Mouse (Mus musculus) bone marrow macrophage, adult 2 months (primary cell): ENCODE results near the gene Numa1. TPM values are rescaled to one million over a fixed set of nuclear protein-coding genes. Genes with fewer than 3 reads are reported as not detected.
"Not testable (repeated sequence)": the region's sequence is repeated elsewhere in the genome, so short reads cannot be mapped to it uniquely, and the experiment has no call there.

Experiments
- H3K27ac ChIP-seq: 2 replicates; pipeline ENCODE4 v1.5.1; 2012; ENCODE audit warnings: low read depth, low read length; ENCODE audit not compliant: insufficient read depth
- H3K4me1 ChIP-seq: 2 replicates; pipeline ENCODE4 v1.6.1; 2012; ENCODE audit warnings: low read length; ENCODE audit not compliant: control insufficient read depth, insufficient read depth
- H3K4me3 ChIP-seq: 2 replicates; pipeline ENCODE4 v1.5.1; 2012; ENCODE audit warnings: mild to moderate bottlenecking, low read length, moderate library complexity; ENCODE audit not compliant: insufficient read depth
- CTCF ChIP-seq: IDR thresholded peaks from 2 replicates; pipeline ENCODE4 v1.5.1; 2012; ENCODE audit warnings: low read depth, mild to moderate bottlenecking, low read length, moderate library complexity
- POLR2A ChIP-seq: IDR thresholded peaks from 2 replicates; pipeline ENCODE4 v1.6.1; 2012; ENCODE audit warnings: mild to moderate bottlenecking, low read depth, low read length, borderline replicate concordance
- polyA plus RNA-seq: library from polyadenylated mRNA; stranded (reverse); fragments of >200 nt; gene quantifications from 2 replicates; pipeline ENCODE4 v1.2.4, GENCODE M21; 2012; ENCODE audit not compliant: missing spikeins, insufficient read depth, insufficient read length

Numa1 gene
- polyA plus RNA-seq, 1 experiment, result 145 TPM

- Histone ChIP-seq H3K4me1 (peaks cover 36% of the 10 kb centered on the region), H3K4me3 (peak within 1 kb of the TSS; percentile 65), H3K27ac (peak within 1 kb of the TSS; percentile 96)
- no peak for TF ChIP-seq CTCF
- no peak for TF ChIP-seq POLR2A
These were observed 28.2 kb upstream of the Numa1 start, which contains the start of gene Lamtor1 for GRCm38 (mm10) chr7:101905561-101906286. TSS of gene Lamtor1 (plus strand) at chr7:101905904.

GRCm38 (mm10) chr7:101906287-101906681 lies 27.6 kb upstream of the Numa1 start, which contains the start of gene Tomt:
TSS of gene Tomt (minus strand) at chr7:101906359.
- TF ChIP-seq POLR2A, result no peak
- no peak for TF ChIP-seq CTCF
- peak within 1 kb of the TSS; percentile 65 for H3K4me3 ChIP-seq
- peaks cover 31% of the 10 kb centered on the region for H3K4me1 ChIP-seq
- H3K27ac ChIP-seq, result peak within 1 kb of the TSS; percentile 96

DNA sequence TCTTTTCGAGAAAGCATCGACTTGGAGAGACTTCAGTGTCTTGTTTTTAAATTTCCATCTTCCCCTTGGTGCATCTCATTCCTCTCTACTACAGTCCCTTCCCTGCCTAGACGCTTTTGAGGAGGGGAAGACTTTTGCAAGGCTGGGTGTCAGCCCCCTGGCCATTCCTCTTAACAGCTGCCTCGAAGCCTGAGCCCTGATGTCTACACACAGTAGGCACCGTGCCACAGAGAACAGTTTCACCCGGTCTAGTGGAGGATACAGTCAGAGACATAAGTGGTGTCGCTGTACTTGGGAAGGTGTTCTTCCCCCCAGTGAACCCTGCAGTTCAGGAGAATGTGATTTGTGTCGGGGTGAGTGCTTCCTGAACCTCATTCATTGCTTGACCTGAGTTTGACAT lies 27.2 kb upstream of the Numa1 start:
- H3K27ac ChIP-seq, result peak overlapping the region; percentile 96
- TF ChIP-seq CTCF, result no peak
- no peak for TF ChIP-seq POLR2A
- peaks cover 27% of the 10 kb centered on the region for H3K4me1 ChIP-seq
- peak overlapping the region; percentile 65 for H3K4me3 ChIP-seq

DNA sequence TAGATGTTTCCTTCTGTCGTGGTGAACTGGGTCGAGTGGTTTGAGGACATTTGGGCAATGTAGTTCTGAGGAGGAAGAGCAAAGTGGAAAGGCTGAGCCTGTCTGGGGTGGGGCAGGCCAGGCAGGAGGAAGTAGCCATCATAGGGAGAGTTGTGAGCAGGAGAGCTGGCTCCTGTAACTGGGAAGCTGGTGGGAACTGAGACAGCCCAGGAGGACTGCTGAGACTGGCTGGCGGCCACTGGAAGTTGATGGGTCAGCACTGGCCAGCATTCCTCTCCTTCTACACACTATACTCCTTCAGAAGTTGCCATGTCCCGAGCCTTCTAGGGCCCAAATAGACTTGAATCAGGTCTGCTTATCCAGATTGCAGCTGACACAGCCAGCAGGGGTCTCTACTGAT lies 25.5 kb upstream of the Numa1 start:
- Histone ChIP-seq H3K27ac (peak overlapping the region; percentile 96), H3K4me3 (peak overlapping the region; percentile 65), H3K4me1 (peaks cover 24% of the 10 kb centered on the region)
- TF ChIP-seq CTCF (no peak), POLR2A (no peak)

DNA sequence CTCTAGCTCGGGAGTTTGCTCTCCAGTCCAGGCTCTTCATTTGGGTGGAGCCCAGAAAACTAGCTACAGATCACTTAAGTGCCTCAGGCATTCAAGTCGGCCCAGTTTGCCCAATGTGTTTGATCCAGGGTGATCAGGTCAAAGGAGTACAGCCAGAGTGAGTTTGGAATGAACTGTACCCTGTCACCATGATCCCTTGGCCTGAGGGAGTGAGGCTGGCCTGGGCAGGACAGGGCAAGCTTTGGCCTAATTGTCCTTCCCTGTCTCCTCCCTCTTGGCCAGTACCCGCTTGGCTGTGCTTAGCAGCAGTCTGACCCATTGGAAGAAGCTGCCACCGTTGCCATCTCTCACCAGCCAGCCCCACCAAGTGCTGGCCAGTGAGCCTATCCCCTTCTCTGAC lies 23.8 kb upstream of the Numa1 start:
- Histone ChIP-seq H3K4me1 (peaks cover 18% of the 10 kb centered on the region), H3K27ac (no peak overlapping the region), H3K4me3 (no peak overlapping the region)
- TF ChIP-seq POLR2A, result no peak
- no peak for TF ChIP-seq CTCF

DNA sequence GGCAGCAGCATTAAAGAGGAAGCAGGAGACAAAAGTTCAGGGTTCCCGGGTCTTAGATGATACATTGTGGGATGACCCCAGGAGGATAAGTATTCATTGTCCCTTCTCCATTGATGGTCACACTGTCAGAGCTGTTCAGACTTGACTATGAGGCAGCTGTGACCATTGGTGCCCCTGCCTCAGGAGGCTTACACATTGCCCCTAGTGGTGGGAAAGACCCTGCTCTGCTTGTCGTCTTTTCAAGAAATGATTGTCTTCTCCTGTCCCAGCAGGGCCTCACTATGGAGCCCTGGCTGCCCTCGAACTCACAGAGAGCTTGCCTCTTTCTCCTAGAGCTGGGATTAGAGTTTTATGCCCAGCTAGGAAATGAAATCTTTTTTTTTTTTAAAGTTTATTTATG lies 21.9 kb upstream of the Numa1 start:
- Histone ChIP-seq H3K4me3 (no peak overlapping the region), H3K4me1 (peaks cover 14% of the 10 kb centered on the region), H3K27ac (no peak overlapping the region)
- TF ChIP-seq POLR2A (no peak), CTCF (no peak)

DNA sequence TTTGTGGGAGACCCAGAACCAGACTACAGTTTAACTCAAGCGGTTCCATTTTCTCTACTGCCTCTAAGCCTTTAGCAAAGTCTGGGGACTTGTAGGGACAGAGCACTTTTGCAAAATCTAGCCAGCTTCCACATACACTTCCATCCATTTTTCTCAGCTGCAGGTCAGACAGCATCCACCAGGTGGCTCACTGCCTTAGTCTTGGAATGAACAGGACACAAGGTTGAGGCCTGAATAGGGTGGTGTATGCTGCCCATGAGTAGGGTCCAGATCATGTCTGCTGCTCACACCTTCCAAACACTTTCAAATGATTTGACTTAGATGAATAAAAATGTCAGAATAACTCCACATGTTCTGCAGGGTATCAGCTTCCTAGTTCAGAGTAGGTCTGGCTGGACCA lies 15.8 kb upstream of the Numa1 start:
- Histone ChIP-seq H3K4me1 (no peaks in the 10 kb centered on the region), H3K27ac (no peak overlapping the region), H3K4me3 (no peak overlapping the region)
- TF ChIP-seq CTCF, result peak; percentile 63
- no peak for TF ChIP-seq POLR2A

GRCm38 (mm10) chr7:101925892-101926291 lies 8.0 kb upstream of the Numa1 start:
- not testable (repeated sequence) for H3K27ac ChIP-seq, H3K4me1 ChIP-seq, H3K4me3 ChIP-seq

DNA sequence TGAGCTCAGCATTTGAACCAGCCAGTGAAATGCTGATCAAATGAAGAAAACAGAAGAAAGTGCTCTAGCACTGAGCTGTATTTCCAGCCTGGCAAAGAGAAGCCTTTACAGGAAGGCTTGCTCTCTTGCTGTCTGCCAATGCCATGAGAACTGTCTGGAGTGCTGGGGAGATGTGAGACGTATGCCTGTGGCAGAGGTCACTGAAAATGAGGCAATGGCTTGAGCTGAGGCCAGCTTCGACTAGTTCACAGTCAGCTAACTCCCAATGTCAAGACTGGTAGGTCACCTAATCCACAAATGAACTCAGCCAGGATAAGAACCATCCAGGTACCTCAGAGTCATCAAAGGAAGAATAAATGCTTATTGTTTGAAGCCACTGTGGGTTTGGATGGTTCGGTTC lies 5.8 kb upstream of the Numa1 start:
- peaks cover 4% of the 10 kb centered on the region; the same call in 1 of the 2 replicates for H3K4me1 ChIP-seq
- TF ChIP-seq POLR2A, result no peak
- no peak for TF ChIP-seq CTCF
- no peak overlapping the region for H3K4me3 ChIP-seq
- H3K27ac ChIP-seq, result no peak overlapping the region

GRCm38 (mm10) chr7:101932551-101932950 lies 1.4 kb upstream of the Numa1 start:
- no peak overlapping the region for H3K4me3 ChIP-seq
- H3K4me1 ChIP-seq, result peaks cover 24% of the 10 kb centered on the region
- no peak overlapping the region for H3K27ac ChIP-seq
- no peak for TF ChIP-seq CTCF
- no peak for TF ChIP-seq POLR2A

GRCm38 (mm10) chr7:101933300-101933699 lies 611 bp upstream of the Numa1 start:
- TF ChIP-seq POLR2A (no peak), CTCF (no peak)
- Histone ChIP-seq H3K4me1 (peaks cover 24% of the 10 kb centered on the region), H3K27ac (peak overlapping the region; percentile 46), H3K4me3 (peak overlapping the region; percentile 90)
